Mouse (Mus musculus): ENCODE data around the gene Gm10681. TPM values are rescaled to one million over a fixed set of nuclear protein-coding genes. Genes with fewer than 3 reads are reported as not detected.
"Not testable (repeated sequence)": the region's sequence is repeated elsewhere in the genome, so short reads cannot be mapped to it uniquely, and the experiment has no call there.

The Gm10681 gene
- not detected in 2 replicates for polyA plus RNA-seq (2012; rRNA removed)

- DNase-seq (ENCODE audit: low read depth, low spot score): no peak
These were observed at the start of gene Gm10681 for GRCm38 (mm10) chr3:98588707-98589106. TSS of gene Gm10681 (minus strand) at chr3:98588807.

GRCm38 (mm10) chr3:98635145-98635544 is 46.5 kb upstream of the Gm10681 start:
- DNase-seq (ENCODE audit: low read depth, low spot score): no peak
- 40% methylated on average over 1 of the region's 1 CpGs for WGBS

- DNase-seq (ENCODE audit: low read depth, low spot score): no peak
These were observed 41.5 kb upstream of the Gm10681 start, which contains the start of gene Hsd3b5 for GRCm38 (mm10) chr3:98630152-98630551. TSS of gene Hsd3b5 (minus strand) at chr3:98630252.

GRCm38 (mm10) chr3:98629633-98630032 is 41.0 kb upstream of the Gm10681 start:
- WGBS: 87% methylated on average over 3 of the region's 3 CpGs
- DNase-seq (ENCODE audit: low read depth, low spot score): no peak

- DNase-seq (ENCODE audit: low read depth, low spot score): not testable (repeated sequence)
- 82% methylated on average over 1 of the region's 1 CpGs for WGBS
These were observed 28.2 kb upstream of the Gm10681 start for GRCm38 (mm10) chr3:98616786-98617185.

GRCm38 (mm10) chr3:98616244-98616643 is 27.6 kb upstream of the Gm10681 start:
- WGBS: 36% methylated on average over 2 of the region's 2 CpGs

GRCm38 (mm10) chr3:98614406-98614927 is 25.9 kb upstream of the Gm10681 start:
- DNase-seq (ENCODE audit: low read depth, low spot score): not testable (repeated sequence)
- WGBS: 79% methylated on average over 2 of the region's 2 CpGs

More at GRCm38 (mm10) chr3:98616244-98616643, 27.6 kb upstream of the Gm10681 start:
- DNase-seq (ENCODE audit: low read depth, low spot score): not testable (repeated sequence)

GRCm38 (mm10) chr3:98613963-98614362 is 25.4 kb upstream of the Gm10681 start:
- no peak for DNase-seq (ENCODE audit: low read depth, low spot score)

- DNase-seq (ENCODE audit: low read depth, low spot score): not testable (repeated sequence)
These were observed 24.9 kb upstream of the Gm10681 start for GRCm38 (mm10) chr3:98613540-98613939.

- no peak for DNase-seq (ENCODE audit: low read depth, low spot score)
- 79% methylated on average over 2 of the region's 2 CpGs for WGBS
These were observed 886 bp downstream of the Gm10681 start for GRCm38 (mm10) chr3:98587721-98588120.

GRCm38 (mm10) chr3:98582622-98583021 is 6.0 kb downstream of the Gm10681 start:
- DNase-seq (ENCODE audit: low read depth, low spot score): not testable (repeated sequence)

GRCm38 (mm10) chr3:98582202-98582601 is 6.4 kb downstream of the Gm10681 start:
- DNase-seq (ENCODE audit: low read depth, low spot score): not testable (repeated sequence)
- no CpG with 5 or more reads among the region's 1 CpGs for WGBS

GRCm38 (mm10) chr3:98581024-98581423 is 7.6 kb downstream of the Gm10681 start:
- WGBS: 83% methylated on average over 1 of the region's 1 CpGs
- not testable (repeated sequence) for DNase-seq (ENCODE audit: low read depth, low spot score)

- DNase-seq (ENCODE audit: low read depth, low spot score): not testable (repeated sequence)
- 72% methylated on average over 2 of the region's 2 CpGs for WGBS
These were observed 20.9 kb downstream of the Gm10681 start for GRCm38 (mm10) chr3:98567717-98568116.

GRCm38 (mm10) chr3:98564894-98565293 is 23.7 kb downstream of the Gm10681 start:
- WGBS: no CpG with 5 or more reads among the region's 3 CpGs
- DNase-seq (ENCODE audit: low read depth, low spot score): not testable (repeated sequence)

- WGBS: no CpG with 5 or more reads among the region's 2 CpGs
These were observed 24.8 kb downstream of the Gm10681 start for GRCm38 (mm10) chr3:98563831-98564230.

GRCm38 (mm10) chr3:98560711-98561110 is 27.9 kb downstream of the Gm10681 start:
- no CpG with 5 or more reads among the region's 5 CpGs for WGBS

More at GRCm38 (mm10) chr3:98563831-98564230, 24.8 kb downstream of the Gm10681 start:
- not testable (repeated sequence) for DNase-seq (ENCODE audit: low read depth, low spot score)

GRCm38 (mm10) chr3:98550832-98551231 is 37.8 kb downstream of the Gm10681 start:
- DNase-seq (ENCODE audit: low read depth, low spot score): not testable (repeated sequence)
- no CpG with 5 or more reads among the region's 1 CpGs for WGBS

More at GRCm38 (mm10) chr3:98560711-98561110, 27.9 kb downstream of the Gm10681 start:
- DNase-seq (ENCODE audit: low read depth, low spot score): not testable (repeated sequence)

- DNase-seq (ENCODE audit: low read depth, low spot score): not testable (repeated sequence)
- WGBS: no CpG with 5 or more reads among the region's 2 CpGs
These were observed 38.4 kb downstream of the Gm10681 start for GRCm38 (mm10) chr3:98550215-98550614.

GRCm38 (mm10) chr3:98548495-98548894 is 40.1 kb downstream of the Gm10681 start:
- WGBS: 83% methylated on average over 1 of the region's 1 CpGs
- DNase-seq (ENCODE audit: low read depth, low spot score): not testable (repeated sequence)

GRCm38 (mm10) chr3:98547641-98548040 is 41.0 kb downstream of the Gm10681 start:
- DNase-seq (ENCODE audit: low read depth, low spot score): not testable (repeated sequence)

GRCm38 (mm10) chr3:98524978-98525377 is 63.6 kb downstream of the Gm10681 start:
- DNase-seq (ENCODE audit: low read depth, low spot score): not testable (repeated sequence)

All from large intestine, adult 2 months (tissue).